Mouse (Mus musculus) lung, adult 2 months (tissue): ENCODE results near the gene Fanca.

Experiments
- CTCF ChIP-seq: fragments of 200-500 bp; IDR thresholded peaks from 2 replicates; pipeline ENCODE4 v1.5.1; 2011; ENCODE audit warnings: mild to moderate bottlenecking, low read length, control low read depth; ENCODE audit not compliant: insufficient read depth
- POLR2A ChIP-seq: fragments of 200-500 bp; IDR thresholded peaks from 2 replicates; pipeline ENCODE4 v1.6.1; 2011; ENCODE audit warnings: low read depth, mild to moderate bottlenecking, control low read depth, low read length, borderline replicate concordance; ENCODE audit errors: extremely low read depth

GRCm38 (mm10) chr8:123340071-123340470 lies 21.7 kb upstream of the Fanca start:
- TF ChIP-seq POLR2A (no peak), CTCF (no peak)
